In the genomic region with DNA sequence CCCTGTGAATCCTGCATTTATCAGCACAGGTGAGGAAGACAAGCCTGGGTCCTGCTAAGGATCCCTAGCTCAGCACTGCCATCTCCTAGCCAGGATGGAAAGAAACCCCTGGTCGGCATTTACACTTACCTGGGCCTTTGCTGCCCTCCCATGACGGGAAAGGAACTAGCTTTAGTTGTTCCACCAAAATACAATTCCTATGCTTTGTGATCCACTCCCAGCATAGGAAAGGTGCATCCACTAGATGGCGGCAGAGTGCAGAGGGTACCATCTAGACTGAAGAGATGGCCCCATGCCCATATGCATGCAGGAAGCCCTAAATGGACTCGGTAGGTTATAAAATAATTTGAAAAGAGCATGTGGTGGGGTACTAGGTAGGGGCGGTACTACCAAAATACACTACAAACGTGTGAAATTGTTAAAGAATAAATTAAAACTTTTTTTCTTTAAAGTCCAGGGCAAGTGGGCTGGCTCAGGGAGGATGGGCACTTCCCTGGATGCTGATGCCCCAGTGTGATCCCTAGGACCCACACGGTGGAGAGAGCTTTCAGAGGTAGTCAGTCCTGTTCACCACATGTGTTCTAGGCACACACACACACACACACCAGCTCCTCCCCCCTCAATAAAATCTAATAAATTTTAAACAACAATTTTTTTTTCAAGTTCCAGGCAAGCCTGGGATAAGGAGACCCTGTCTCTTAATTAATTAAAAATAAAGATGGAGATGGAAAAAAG, we compare ENCODE assay signal across 9 mouse cellular contexts. TPM values are rescaled to one million over a fixed set of nuclear protein-coding genes. Genes with fewer than 3 reads are reported as not detected.
DNase-seq lines count a peak whose midpoint lies in the region; ATAC-seq lines count a peak whose summit lies in the region.
"Had no signal": no experiment of that assay in that cellular context is flagged by ENCODE, and none has a peak within 500 bp of the region (broad histone marks: within the 10 kb centered on the region; RNA-seq: fewer than 3 reads in every experiment).

No protein-coding gene starts in this region.

- no peak overlapping the region for H3K9ac ChIP-seq in forebrain, embryonic 16.5 days (replicated peaks; ENCODE audit: low read depth, low read length)
- no peak overlapping the region for H3K9ac ChIP-seq in lung, embryonic 15.5 days
- H3K9ac ChIP-seq: limb, embryonic 15.5 days had no signal

- H3K27me3 ChIP-seq in forebrain, embryonic 16.5 days (replicated peaks; ENCODE audit: control insufficient read depth, insufficient read depth, low read length): no peaks in the 10 kb centered on the region
- H3K27me3 ChIP-seq in lung, embryonic 15.5 days: no peaks in the 10 kb centered on the region
- H3K27me3 ChIP-seq: limb, embryonic 15.5 days had no signal

- intact Hi-C loops in heart, postnatal 36 days (cut with DNase I): loop anchor here (5.0 to 10.0 kb wide), 3 partner anchors 88 to 446 kb away; a partner anchor contains a TSS

- no peak overlapping the region for H3K4me2 ChIP-seq in forebrain, embryonic 16.5 days (ENCODE audit: low read length)
- no peak overlapping the region for H3K4me2 ChIP-seq in lung, embryonic 15.5 days
- H3K4me2 ChIP-seq: limb, embryonic 15.5 days had no signal

- no peaks in the 10 kb centered on the region for H3K4me1 ChIP-seq in forebrain, embryonic 16.5 days (replicated peaks; ENCODE audit: control insufficient read depth, insufficient read depth, low read length)
- peaks cover 18% of the 10 kb centered on the region for H3K4me1 ChIP-seq in lung, embryonic 15.5 days

- ATAC-seq in forebrain, embryonic 16.5 days: peak; percentile 62
- peak; percentile 40; the same call in 1 of the 2 replicates for ATAC-seq in lung, embryonic 15.5 days (ENCODE audit: borderline replicate concordance, extremely low read depth, low FRiP score, low TSS enrichment)

- no peak overlapping the region for H3K4me3 ChIP-seq in forebrain, embryonic 16.5 days (replicated peaks; ENCODE audit: low read length)
- no peak overlapping the region for H3K4me3 ChIP-seq in lung, embryonic 15.5 days
- H3K4me3 ChIP-seq: limb, embryonic 15.5 days had no signal

- H3K9me3 ChIP-seq in forebrain, embryonic 16.5 days (ENCODE audit: control insufficient read depth, low read length): no peaks in the 10 kb centered on the region; the same call in 1 of the 2 replicates
- no peaks in the 10 kb centered on the region for H3K9me3 ChIP-seq in lung, embryonic 15.5 days
- H3K9me3 ChIP-seq: limb, embryonic 15.5 days had no signal

- no peak overlapping the region for H3K27ac ChIP-seq in forebrain, embryonic 16.5 days (ENCODE audit: low read length)
- no peak overlapping the region for H3K27ac ChIP-seq in lung, embryonic 15.5 days
- H3K27ac ChIP-seq: limb, embryonic 15.5 days had no signal

- 13% methylated on average over 7 of the region's 7 CpGs for WGBS in forebrain, embryonic 16.5 days
- 18% methylated on average over 7 of the region's 7 CpGs for WGBS in lung, embryonic 15.5 days

- peaks cover 24% of the 10 kb centered on the region for H3K36me3 ChIP-seq in forebrain, embryonic 16.5 days (ENCODE audit: control insufficient read depth, insufficient read depth)
- peaks cover 39% of the 10 kb centered on the region for H3K36me3 ChIP-seq in lung, embryonic 15.5 days

- DNase-seq in MEL-GATA-1-ER (ENCODE audit: extremely low read depth, low read depth): peak; percentile 54
- DNase-seq in cerebellum, adult 18-20 months: peak; percentile 78 to 80
- peak; percentile 87 to 91 for DNase-seq in heart, postnatal 36 days
- DNase-seq in layer of hippocampus, adult 18-20 months (ENCODE audit: low spot score in 2 of 2): peak; percentile 64 to 88
- peak; percentile 83 for DNase-seq in ovary, postnatal 14 days (ENCODE audit: low spot score)
- DNase-seq in thymus, postnatal 0 days (ENCODE audit: low spot score): peak; percentile 91

RNA-seq across cellular contexts. Expression of a gene that starts 14.7 kb away (rescaled TPM):
- polyA plus RNA-seq in forebrain, embryonic 16.5 days (2015; fragmentation: Nextera tagmentation; extraction: Ambion mirVana): 290 and 292 TPM in 2 replicates
- total RNA-seq in heart, postnatal 36 days (2021): 100 to 1,000 TPM in 1 of 2 experiments, 10 to 100 TPM in 1; 96.6 to 101 TPM
- total RNA-seq in layer of hippocampus, adult 18-20 months (2021): 100 to 1,000 TPM; 123 to 132 TPM
- 398 and 402 TPM in 2 replicates for polyA plus RNA-seq in lung, embryonic 15.5 days (2015; fragmentation: Nextera tagmentation; extraction: Ambion mirVana)
- polyA plus RNA-seq in thymus, postnatal 0 days (2015; fragmentation: Nextera tagmentation; extraction: Ambion mirVana): 400 and 426 TPM in 2 replicates

RNA-seq across cellular contexts. Expression of a gene that starts 14.8 kb away (rescaled TPM):
- 50.2 and 55.1 TPM in 2 replicates for polyA plus RNA-seq in forebrain, embryonic 16.5 days (2015; fragmentation: Nextera tagmentation; extraction: Ambion mirVana)
- total RNA-seq in heart, postnatal 36 days (2021): 10 to 100 TPM; 52.2 to 59.7 TPM
- 10 to 100 TPM; 54.8 to 60.0 TPM for total RNA-seq in layer of hippocampus, adult 18-20 months (2021)
- 49.6 and 52.2 TPM in 2 replicates for polyA plus RNA-seq in lung, embryonic 15.5 days (2015; fragmentation: Nextera tagmentation; extraction: Ambion mirVana)
- 19.2 and 19.7 TPM in 2 replicates for polyA plus RNA-seq in thymus, postnatal 0 days (2015; fragmentation: Nextera tagmentation; extraction: Ambion mirVana)

RNA-seq across cellular contexts. Expression of a gene that starts 45.6 kb away (rescaled TPM):
- polyA plus RNA-seq in forebrain, embryonic 16.5 days (2015; fragmentation: Nextera tagmentation; extraction: Ambion mirVana): not detected in 2 replicates
- not detected for total RNA-seq in heart, postnatal 36 days (2021)
- not detected for total RNA-seq in layer of hippocampus, adult 18-20 months (2021)
- polyA plus RNA-seq in lung, embryonic 15.5 days (2015; fragmentation: Nextera tagmentation; extraction: Ambion mirVana): not detected in 2 replicates
- polyA plus RNA-seq in thymus, postnatal 0 days (2015; fragmentation: Nextera tagmentation; extraction: Ambion mirVana): not detected in 2 replicates
- polyA plus RNA-seq: limb, embryonic 15.5 days had no signal
